Comparison of ENCODE assay signal across 8 mouse cellular contexts in the genomic region with DNA sequence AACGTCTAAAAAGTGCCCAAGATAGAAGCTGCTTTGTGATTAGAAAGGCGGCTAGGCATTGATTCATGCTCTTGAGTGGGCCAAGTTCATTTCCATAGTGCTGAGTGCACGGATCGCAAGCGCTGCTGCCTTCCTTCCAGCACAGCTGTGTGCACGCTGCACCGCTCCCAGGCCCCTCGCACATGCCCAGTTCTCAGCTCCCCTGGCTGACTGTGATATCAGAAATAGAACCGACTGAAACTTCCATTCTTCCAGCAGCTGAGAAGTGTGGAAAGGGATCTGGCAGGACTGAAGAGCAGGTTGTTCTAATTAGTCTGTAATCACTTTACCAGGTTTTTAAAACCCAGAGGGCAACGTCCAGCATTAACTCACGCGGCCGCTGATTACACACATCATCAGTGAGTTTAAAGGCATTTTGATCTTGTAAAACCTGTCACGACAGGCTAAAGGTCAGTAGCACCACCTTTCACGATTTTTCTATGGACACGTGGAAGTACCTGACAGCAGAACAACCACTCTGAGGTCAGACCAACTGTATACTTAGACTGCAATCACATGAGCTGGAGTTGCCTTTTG.
DNase-seq lines count a peak whose midpoint lies in the region; ATAC-seq and TF ChIP-seq lines count a peak whose summit lies in the region.

No protein-coding gene starts in this region.

- ATAC-seq in heart, embryonic 11.5 days (replicated peaks; ENCODE audit: insufficient number of reproducible peaks, low FRiP score, low TSS enrichment), result peak; percentile 67
- peak; percentile 70; the same call in 1 of the 2 replicates for ATAC-seq in kidney, embryonic 15.5 days (replicated peaks; ENCODE audit: low FRiP score)
- ATAC-seq in liver, postnatal 0 days, result peak; percentile 71; the same call in 1 of the 2 replicates

- DNase-seq in adrenal gland, postnatal 36 days, result peak; percentile 36
- DNase-seq in embryonic facial prominence, embryonic 10.5 days (ENCODE audit: low spot score), result peak; percentile 38
- DNase-seq in liver, postnatal 0 days, result no peak
- DNase-seq in urinary bladder, postnatal 14 days (ENCODE audit: low spot score), result no peak
- DNase-seq in cerebellum, adult 9-11 months, result no peak
- DNase-seq in cerebellum, adult 11 months, result no peak

- no peak overlapping the region for H3K27ac ChIP-seq in embryonic facial prominence, embryonic 10.5 days (replicated peaks)
- H3K27ac ChIP-seq in heart, embryonic 11.5 days (ENCODE audit: low read depth, low read length), result peak overlapping the region; percentile 79
- H3K27ac ChIP-seq in kidney, embryonic 15.5 days, result peak overlapping the region; percentile 42; the same call in 1 of the 2 replicates
- H3K27ac ChIP-seq in liver, postnatal 0 days (ENCODE audit: low read depth), result no peak overlapping the region

- H3K9ac ChIP-seq in heart, embryonic 11.5 days (ENCODE audit: low read depth, low read length), result no peak overlapping the region
- H3K9ac ChIP-seq in kidney, embryonic 15.5 days, result no peak overlapping the region
- no peak overlapping the region for H3K9ac ChIP-seq in liver, postnatal 0 days (replicated peaks)

- H3K4me3 ChIP-seq in embryonic facial prominence, embryonic 10.5 days, result no peak overlapping the region
- H3K4me3 ChIP-seq in heart, embryonic 11.5 days (ENCODE audit: low read depth, low read length), result no peak overlapping the region
- no peak overlapping the region for H3K4me3 ChIP-seq in kidney, embryonic 15.5 days (replicated peaks)
- H3K4me3 ChIP-seq in liver, postnatal 0 days (ENCODE audit: low read depth, low read length), result no peak overlapping the region

- no peak for TF ChIP-seq CTCF in liver, postnatal 0 days (IDR thresholded peaks at IDR 0.05; ENCODE audit: low read depth)

- 50% methylated on average over 16 of the region's 16 CpGs for WGBS in embryonic facial prominence, embryonic 10.5 days
- 28% methylated on average over 16 of the region's 16 CpGs for WGBS in heart, embryonic 11.5 days (ENCODE audit: insufficient replicate concordance)
- WGBS in kidney, embryonic 15.5 days, result 37% methylated on average over 16 of the region's 16 CpGs
- WGBS in liver, postnatal 0 days (ENCODE audit: insufficient replicate concordance), result 68% methylated on average over 16 of the region's 16 CpGs

- H3K36me3 ChIP-seq in embryonic facial prominence, embryonic 10.5 days (replicated peaks), result no peaks in the 10 kb centered on the region
- no peaks in the 10 kb centered on the region for H3K36me3 ChIP-seq in heart, embryonic 11.5 days (ENCODE audit: control insufficient read depth, insufficient read depth, low read length)
- no peaks in the 10 kb centered on the region for H3K36me3 ChIP-seq in kidney, embryonic 15.5 days
- H3K36me3 ChIP-seq in liver, postnatal 0 days (replicated peaks; ENCODE audit: insufficient read depth, low read length), result no peaks in the 10 kb centered on the region

- H3K4me1 ChIP-seq in embryonic facial prominence, embryonic 10.5 days, result peaks cover 33% of the 10 kb centered on the region
- H3K4me1 ChIP-seq in heart, embryonic 11.5 days (ENCODE audit: control insufficient read depth, insufficient read depth, low read length), result peaks cover 56% of the 10 kb centered on the region
- H3K4me1 ChIP-seq in kidney, embryonic 15.5 days, result peaks cover 45% of the 10 kb centered on the region
- H3K4me1 ChIP-seq in liver, postnatal 0 days (ENCODE audit: insufficient read depth), result no peaks in the 10 kb centered on the region

- H3K27me3 ChIP-seq in embryonic facial prominence, embryonic 10.5 days (replicated peaks; ENCODE audit: low read depth, poor library complexity, severe bottlenecking), result no peaks in the 10 kb centered on the region
- H3K27me3 ChIP-seq in heart, embryonic 11.5 days (ENCODE audit: control insufficient read depth, insufficient read depth, low read length), result no peaks in the 10 kb centered on the region
- H3K27me3 ChIP-seq in kidney, embryonic 15.5 days, result no peaks in the 10 kb centered on the region
- H3K27me3 ChIP-seq in liver, postnatal 0 days (ENCODE audit: insufficient read depth, low read length), result no peaks in the 10 kb centered on the region

- TF ChIP-seq EP300 in liver, postnatal 0 days (IDR thresholded peaks at IDR 0.05; ENCODE audit: low read depth), result no peak

- H3K4me2 ChIP-seq in heart, embryonic 11.5 days, result 0 out of 2 replicates have a peak overlapping the region, but pooled peaks have one; percentile 19
- H3K4me2 ChIP-seq in kidney, embryonic 15.5 days, result no peak overlapping the region
- H3K4me2 ChIP-seq in liver, postnatal 0 days (ENCODE audit: low read depth, low read length), result no peak overlapping the region

- no peaks in the 10 kb centered on the region for H3K9me3 ChIP-seq in embryonic facial prominence, embryonic 10.5 days
- H3K9me3 ChIP-seq in heart, embryonic 11.5 days (replicated peaks; ENCODE audit: control insufficient read depth, low read length), result no peaks in the 10 kb centered on the region
- H3K9me3 ChIP-seq in kidney, embryonic 15.5 days (replicated peaks), result no peaks in the 10 kb centered on the region
- no peaks in the 10 kb centered on the region for H3K9me3 ChIP-seq in liver, postnatal 0 days (ENCODE audit: low read length)

Comparison
In these comparisons a context has a peak if more than half of its experiments do, and no peak if none do; other contexts are left out.
1. DNase-seq: peak in adrenal gland, postnatal 36 days (2 of 2) and embryonic facial prominence, embryonic 10.5 days (single experiment); none in liver, postnatal 0 days (single experiment), urinary bladder, postnatal 14 days (single experiment), cerebellum, adult 9-11 months (single experiment) and cerebellum, adult 11 months (single experiment).
2. H3K27ac ChIP-seq: peak in heart, embryonic 11.5 days (single experiment) and kidney, embryonic 15.5 days (single experiment); none in embryonic facial prominence, embryonic 10.5 days (single experiment) and liver, postnatal 0 days (single experiment).
3. Peak in every context shown above with its lines, with median percentiles within 50 percentile points of each other: ATAC-seq.